19 mouse cellular contexts compared by ENCODE assay signal in genomic region chr7:98223796-98224195, GRCm38 (mm10). TPM values are rescaled to one million over a fixed set of nuclear protein-coding genes. Genes with fewer than 3 reads are reported as not detected.
"Had no signal": no experiment of that assay in that cellular context is flagged by ENCODE, and none has a peak within 500 bp of the region (broad histone marks: within the 10 kb centered on the region; RNA-seq: fewer than 3 reads in every experiment).

No protein-coding gene starts in this region.

- DNase-seq: left cerebral cortex, postnatal 4 days; liver; liver, embryonic 13.5 days; liver, postnatal 0 days; lung, adult 18-20 months; lung, adult 2 months; lung, embryonic 14.5 days; lung, postnatal 10 days; lung, postnatal 36 days; lung, postnatal 4 days; midbrain, embryonic 14.5 days had no signal

- ATAC-seq: liver, embryonic 12.5 days; liver, postnatal 0 days; lung, postnatal 0 days; midbrain, embryonic 13.5 days; midbrain, embryonic 15.5 days; midbrain, embryonic 16.5 days had no signal

RNA-seq across cellular contexts. Expression of gene B3gnt6, which starts 24.5 kb away (rescaled TPM):
- total RNA-seq: liver, adult 2 months; megakaryocyte-erythroid progenitor cell, adult 5-6 weeks; monocyte, adult 5-6 weeks had no signal
